Mouse (Mus musculus) large intestine, adult 2 months (tissue): ENCODE results near the gene Vasp. TPM values are rescaled to one million over a fixed set of nuclear protein-coding genes. Genes with fewer than 3 reads are reported as not detected.

ENCODE experiments used
- DNase-seq: peaks from one replicate; pipeline ENCODE4 v3.0.0-alpha.2; 2012; ENCODE audit warnings: low read depth, low spot score
- WGBS: fragments of 180-500 bp; shearing (Covaris S2); methylation state at CpG from one replicate; pipeline ENCODE4 v1.1.7; 2018; 5-methylcytosine and 5-hydroxymethylcytosine counted together
- polyA plus RNA-seq: library from polyadenylated mRNA; depleted of rRNA; stranded (reverse); fragments of >200 nt; gene quantifications from 2 replicates; pipeline ENCODE4 v1.2.3, GENCODE M21; 2012; rRNA removed

The Vasp gene
- 241 and 341 TPM in 2 replicates for polyA plus RNA-seq

DNA sequence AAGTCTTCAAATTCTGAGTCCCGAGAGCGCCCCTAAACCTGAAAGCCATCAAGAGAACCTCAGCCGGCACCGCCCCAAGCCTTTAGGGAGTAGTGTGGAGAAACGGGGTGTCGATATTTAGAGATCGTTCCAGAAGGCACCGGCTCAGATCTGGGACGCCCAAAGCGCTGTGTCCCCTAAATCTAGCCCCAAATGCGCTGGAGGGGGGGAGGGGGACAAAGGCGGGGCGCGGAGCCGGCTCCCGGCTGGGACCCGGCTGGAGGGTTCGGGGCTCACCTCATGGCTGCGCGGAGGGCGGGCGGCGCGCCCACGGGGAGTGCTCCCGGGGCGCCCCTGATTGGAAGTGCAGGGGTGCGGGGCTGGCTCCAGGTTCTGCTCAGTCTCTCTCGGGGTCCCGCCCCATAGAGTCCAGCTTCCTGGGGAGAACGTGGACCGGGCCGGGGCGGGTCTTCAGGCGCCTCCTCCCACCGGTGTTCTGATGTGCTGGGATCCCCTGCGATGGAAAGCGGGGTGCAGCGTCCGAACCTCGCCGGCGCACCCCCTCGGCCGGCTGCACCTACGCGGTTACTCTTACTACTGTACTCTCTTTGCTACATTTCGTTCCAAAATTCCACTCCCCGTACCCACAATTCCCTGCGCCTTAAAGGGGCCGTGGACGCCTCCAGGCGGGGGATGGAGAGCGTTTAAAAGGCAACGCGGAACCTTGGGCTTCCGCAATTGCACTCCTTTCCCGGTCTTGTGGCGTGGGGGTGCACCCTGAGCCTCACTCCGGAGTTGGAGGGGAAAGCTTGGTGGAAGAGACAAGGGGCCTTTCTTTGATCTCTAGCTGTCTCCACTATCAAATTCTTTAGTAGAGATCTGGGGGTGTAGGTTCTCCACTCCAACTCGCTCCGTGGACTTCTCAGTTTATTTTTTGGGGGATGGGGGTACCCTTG, at the start of gene Vasp:
TSS of gene Vasp (minus strand) at position 580 of the 935 bp plus-strand sequence.
- WGBS: under 1% methylated on average over 61 of the region's 62 CpGs
- DNase-seq: no peak

DNA sequence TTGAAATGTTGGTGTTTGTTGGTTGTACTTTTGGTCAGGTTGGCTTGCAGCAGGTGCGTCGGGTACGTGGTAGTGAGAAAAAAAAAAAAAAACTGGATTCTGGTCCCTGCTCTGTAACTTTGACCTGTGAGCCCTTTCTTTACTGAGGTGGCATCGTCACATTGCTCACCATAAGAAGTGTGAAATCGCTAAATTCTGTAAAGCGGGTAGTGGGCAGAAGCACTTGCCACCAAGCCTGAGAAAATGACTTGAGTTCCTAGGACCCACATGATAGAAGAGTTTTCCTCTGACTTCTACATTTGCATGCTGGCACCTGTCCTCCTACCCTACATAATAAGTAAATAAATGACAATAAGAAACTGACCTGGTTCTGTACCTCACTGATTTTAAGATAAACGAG, 49.0 kb upstream of the Vasp start:
- WGBS: 27% methylated on average over 7 of the region's 7 CpGs

DNA sequence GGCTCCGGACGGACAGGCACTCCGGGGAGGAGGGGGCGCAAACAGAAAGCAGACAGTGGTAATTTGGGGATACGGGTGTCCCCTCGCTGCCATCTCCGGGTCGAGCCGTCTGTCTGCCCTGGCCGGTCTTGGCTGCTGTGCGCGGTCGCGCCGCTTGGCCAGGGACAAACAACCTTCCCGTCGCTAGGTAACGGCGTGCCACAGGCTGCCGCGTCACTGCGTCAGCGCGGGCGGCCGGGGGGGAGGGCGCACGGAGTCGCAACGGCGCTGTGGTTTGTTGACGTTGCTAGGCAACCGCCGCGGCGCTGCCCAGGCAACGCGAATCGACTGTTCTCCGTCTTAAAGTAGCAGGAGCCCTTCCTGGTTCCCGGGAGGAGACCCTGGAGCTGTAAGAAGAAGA, 48.3 kb upstream of the Vasp start:
- under 1% methylated on average over 41 of the region's 41 CpGs for WGBS
- DNase-seq: peak; percentile 92

More for the DNA sequence above, 49.0 kb upstream of the Vasp start:
- no peak for DNase-seq

DNA sequence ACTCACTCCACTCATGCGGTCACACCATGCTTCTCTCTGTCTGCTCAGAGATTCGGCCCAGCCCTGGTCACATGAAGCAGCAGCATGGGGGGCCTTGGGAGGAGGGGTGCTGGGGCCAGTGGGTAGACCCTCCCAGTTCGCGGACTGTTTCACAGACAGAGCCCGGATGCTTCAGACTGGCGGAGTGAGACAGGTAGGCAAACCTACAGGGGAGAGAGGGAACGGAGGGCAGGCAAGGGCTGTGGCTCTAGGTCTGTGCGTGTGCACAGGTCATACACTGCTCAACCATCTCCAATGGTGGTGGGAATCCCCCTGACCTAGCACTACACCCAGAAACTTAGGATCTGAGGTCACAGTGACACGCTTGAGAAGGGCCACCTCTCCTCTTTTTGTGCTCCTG, 47.8 kb upstream of the Vasp start:
- WGBS: 22% methylated on average over 9 of the region's 9 CpGs
- no peak for DNase-seq

DNA sequence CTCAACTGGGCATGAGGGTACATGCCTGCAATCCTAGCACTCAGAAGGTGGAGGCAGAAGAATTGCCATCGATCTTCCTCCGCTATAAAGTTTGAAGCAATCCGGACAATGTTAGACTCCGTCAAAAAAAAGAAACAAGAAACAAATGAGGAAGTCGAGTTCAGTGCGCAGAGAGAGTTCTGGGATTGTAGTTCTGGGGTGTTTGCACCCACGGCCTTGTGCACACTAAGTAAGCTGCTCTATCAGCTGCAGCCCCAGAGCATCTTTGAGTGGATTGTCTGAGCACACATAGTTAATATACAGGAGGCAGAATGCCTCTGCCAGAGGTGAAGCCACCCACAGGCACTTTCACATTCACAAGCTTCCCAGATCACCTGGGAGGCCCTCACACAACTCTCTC, 47.1 kb upstream of the Vasp start:
- no peak for DNase-seq
- WGBS: 83% methylated on average over 7 of the region's 7 CpGs

DNA sequence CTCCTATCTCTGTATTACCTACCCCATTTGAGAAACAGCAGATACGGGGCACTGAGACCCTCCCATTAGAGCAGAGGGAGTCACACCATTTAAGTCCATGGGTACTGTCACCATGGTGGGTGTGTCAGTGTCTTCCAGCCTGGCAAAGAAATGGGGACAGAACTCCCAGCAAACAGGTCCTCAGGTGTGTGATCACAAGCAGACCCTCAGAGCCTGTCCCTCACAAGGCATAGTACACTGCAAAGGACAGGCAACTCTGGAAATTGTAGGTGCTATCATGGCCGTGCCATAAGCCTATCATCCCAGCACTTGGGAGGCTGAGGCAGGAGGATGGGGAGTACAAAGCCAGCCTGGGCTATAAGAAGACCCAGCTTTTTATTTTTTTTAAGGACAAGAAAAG, 46.6 kb upstream of the Vasp start:
- 79% methylated on average over 2 of the region's 2 CpGs for WGBS
- no peak for DNase-seq

DNA sequence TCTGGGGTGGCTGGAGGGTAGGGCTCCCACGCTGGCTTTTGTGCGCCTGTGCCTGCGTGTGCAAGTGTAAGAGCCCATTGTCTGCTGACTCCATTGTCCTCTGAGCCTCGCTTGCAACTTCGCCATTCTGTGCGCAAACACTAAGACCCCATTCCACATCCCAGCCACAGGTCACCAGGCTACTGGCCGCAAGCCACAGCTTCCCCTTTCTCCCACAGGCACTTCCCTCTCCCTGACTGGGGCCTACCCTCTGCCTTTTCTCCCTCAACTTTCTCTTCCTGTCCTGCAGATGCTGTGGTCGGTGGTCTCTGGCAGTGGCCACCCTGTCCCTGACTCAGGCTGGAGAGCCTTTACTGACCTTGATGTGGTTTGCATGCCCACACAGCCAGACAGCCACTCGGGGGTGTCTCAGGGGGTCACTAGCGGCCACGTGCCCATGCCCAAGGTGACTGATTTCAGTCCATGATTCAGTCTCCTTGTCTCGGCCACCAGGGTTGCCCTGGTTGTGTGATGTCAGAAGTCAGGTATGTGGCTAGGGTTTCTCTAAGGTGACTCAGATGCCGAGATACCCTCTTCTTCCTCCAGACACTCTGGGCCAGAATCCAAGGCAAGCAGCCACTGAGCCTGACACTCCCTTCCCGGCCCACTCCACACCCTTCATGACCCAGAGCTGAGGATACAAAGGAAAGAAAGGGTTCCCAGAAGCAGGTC, 45.0 kb upstream of the Vasp start:
- DNase-seq: peak; percentile 60
- WGBS: 48% methylated on average over 14 of the region's 14 CpGs

DNA sequence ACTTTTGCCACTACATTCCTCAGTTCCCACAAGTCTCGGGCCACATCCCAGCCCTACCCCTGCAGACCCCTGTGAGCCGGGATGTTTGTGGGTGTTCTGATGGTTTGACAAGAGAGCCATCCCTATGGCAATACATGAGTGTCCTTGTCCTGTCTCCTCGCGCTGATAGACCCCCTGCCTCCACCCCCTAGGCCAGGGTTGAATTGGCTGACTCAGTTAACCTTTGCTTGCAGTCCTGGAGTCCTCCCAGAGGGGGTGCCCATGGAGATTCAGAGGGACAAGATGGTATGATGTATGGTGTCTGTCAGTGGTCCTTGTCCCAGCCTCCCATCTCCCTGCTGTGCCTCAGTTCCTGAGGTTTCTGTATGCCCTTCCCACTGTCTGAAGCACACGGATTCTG, 42.4 kb upstream of the Vasp start:
- 53% methylated on average over 5 of the region's 5 CpGs for WGBS

DNA sequence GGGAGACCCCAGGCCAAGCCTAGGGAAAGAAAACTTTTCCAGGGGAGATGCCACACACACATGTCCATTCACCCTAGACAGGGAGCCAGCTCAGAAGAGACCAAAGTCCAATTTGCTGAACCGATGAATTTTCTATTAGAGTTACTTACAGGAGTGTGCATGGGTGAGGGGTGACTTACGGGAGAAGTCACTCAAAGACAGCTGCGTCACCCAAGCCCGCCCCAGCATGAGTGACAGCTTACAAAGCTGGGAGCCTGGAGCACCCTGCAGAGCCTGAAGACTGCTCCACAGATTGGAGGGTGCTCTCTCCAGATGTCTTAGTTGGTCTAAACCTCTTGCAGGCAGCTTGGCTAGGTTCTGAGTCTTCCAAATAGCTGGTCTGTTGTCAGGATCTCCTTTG, 40.4 kb upstream of the Vasp start:
- 34% methylated on average over 4 of the region's 4 CpGs for WGBS
- DNase-seq: no peak

More for the DNA sequence above, 42.4 kb upstream of the Vasp start:
- no peak for DNase-seq

DNA sequence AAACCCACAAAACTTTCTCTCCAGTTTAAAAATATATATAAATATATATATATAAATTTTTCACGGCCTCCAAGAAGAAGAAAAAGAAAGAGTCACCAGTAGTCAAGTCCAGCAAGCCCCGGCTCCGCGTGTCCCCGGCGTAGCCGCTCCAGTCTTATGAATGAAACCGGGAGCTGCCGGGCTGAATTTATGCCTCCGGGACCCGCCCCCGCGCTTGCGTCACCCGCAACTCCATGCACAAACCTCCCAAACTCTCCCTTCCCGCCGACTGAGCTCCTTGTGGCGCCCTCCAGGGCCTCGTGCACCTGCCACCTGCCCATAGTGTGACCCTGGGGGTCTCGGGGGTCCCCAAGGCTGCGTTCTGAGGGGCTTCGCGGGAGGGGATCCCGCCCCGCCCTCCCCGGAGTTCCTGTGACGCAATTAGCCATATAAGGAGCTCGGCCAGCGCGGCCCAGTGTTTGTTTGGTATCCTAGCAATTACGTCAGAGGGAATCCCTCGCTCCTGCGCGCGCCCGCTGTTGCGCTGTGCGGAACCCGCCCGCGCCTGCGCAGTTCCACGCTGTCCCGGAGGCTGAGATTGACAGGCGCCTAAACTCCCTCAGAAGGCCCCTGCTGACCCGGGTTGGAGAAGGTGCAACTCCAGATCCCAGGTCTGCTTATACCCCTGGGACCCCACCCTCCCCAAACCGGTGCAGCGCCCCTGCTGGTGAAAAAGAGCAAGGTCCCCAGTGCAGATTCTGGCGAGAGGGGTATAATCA, 38.4 kb upstream of the Vasp start, which contains the start of gene Fosb:
TSS of gene Fosb (minus strand) at position 168 of the 758 bp plus-strand sequence.
- DNase-seq: peak; percentile 77
- 1% methylated on average over 49 of the region's 49 CpGs for WGBS

DNA sequence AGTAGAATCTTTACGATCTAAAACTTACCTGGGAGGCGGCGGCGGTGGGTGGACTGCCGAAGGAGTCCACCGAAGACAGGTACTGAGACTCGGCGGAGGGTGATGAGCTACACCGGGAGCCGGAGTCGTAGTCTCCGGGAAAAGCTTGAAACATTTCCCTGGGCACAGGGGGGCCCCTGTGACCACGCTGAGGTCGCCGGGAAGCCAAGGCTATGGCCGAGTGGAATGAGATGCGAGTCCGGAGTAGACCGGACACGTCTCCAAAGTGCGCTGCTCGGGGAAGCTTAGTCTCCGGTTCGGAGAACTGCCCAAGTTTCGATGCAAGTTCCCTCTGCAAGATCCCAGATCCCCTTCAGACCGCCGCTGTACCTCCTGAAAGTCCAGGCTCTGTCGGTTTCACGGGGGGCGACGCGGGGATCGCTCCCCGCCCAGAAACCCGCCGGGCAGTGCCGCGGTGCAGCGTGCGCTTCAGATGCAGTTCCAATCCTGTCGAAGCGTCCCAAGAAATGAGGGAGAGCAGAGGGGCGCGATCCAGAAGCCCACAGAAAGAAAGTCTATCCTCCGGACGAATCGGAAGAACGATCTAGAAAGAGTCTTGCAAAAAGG, 37.8 kb upstream of the Vasp start:
- no peak for DNase-seq
- under 1% methylated on average over 48 of the region's 48 CpGs for WGBS

DNA sequence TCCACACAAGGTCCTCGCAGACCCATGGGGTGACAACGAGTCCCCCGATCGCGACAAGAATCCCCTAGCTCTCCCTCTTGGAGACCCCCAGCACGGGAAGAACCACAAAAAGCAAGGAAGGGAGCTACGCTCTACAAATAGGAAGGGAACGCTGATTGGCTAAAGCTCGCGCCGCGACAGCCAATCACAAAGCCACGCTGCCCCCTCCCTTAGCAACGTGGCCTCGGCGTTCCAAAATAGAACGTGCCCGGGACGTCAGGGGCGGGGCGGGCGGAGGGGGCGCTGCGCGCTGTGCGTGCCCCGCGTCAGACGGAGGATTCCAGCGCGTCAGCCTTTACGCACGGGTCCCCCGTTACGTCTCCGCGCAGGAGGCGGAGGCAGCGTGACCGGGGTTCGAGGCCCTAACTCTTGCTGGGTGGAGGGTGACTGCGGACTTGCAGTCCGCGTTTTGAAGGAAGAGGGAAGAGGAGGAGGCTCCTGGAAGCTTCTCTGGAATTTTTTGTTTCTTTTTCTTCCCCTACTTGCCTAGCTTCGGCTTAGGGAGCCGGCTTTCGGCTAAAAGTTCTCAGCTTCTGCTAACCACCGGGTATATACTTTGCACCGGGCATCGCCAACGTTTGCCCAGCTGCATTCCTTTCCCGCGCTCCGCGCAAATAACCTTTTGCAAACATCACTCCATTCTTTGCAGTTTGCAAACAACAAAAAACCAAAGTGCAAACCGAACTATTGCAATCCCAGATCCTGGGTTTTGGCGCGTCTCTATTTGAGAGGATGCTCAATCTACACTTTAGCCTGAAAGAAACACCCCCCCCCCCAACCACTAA, 37.0 kb upstream of the Vasp start:
- WGBS: under 1% methylated on average over 58 of the region's 58 CpGs
- DNase-seq: peak; percentile 85

DNA sequence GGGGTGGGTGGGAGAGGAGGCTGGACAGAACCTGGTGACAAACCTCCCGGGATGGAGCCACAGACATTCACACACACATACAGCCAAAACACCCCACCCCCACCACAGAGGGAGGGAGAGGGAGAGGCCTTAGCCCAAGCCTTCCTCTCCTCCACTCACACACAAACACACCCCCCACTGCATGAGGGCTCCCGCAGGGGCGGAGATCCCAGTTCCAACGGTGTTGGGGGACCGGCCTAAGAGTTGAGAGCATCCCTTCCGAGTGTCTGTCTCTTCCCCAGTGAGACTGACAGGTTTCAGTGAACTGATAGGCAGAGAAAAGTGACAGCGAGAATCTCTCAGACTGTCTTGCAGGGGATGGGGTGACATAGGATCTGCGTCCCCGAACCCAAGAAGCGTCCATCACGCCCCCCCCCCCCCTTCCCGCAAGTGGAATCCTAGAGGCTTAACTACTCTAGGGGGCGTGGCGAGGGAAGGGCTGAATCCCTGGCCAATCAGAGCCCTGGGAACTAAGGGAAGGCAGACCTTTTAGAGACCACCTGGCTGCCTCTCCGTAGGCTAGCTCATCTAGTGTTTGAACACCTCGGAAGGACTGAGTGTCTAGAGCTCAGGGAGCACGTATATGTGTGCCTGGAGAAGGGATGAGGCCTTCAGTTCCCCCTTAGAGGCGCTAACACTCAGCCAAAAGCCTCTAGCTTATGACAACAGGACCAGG, 36.3 kb upstream of the Vasp start:
- 2% methylated on average over 18 of the region's 18 CpGs for WGBS
- DNase-seq: peak; percentile 50

DNA sequence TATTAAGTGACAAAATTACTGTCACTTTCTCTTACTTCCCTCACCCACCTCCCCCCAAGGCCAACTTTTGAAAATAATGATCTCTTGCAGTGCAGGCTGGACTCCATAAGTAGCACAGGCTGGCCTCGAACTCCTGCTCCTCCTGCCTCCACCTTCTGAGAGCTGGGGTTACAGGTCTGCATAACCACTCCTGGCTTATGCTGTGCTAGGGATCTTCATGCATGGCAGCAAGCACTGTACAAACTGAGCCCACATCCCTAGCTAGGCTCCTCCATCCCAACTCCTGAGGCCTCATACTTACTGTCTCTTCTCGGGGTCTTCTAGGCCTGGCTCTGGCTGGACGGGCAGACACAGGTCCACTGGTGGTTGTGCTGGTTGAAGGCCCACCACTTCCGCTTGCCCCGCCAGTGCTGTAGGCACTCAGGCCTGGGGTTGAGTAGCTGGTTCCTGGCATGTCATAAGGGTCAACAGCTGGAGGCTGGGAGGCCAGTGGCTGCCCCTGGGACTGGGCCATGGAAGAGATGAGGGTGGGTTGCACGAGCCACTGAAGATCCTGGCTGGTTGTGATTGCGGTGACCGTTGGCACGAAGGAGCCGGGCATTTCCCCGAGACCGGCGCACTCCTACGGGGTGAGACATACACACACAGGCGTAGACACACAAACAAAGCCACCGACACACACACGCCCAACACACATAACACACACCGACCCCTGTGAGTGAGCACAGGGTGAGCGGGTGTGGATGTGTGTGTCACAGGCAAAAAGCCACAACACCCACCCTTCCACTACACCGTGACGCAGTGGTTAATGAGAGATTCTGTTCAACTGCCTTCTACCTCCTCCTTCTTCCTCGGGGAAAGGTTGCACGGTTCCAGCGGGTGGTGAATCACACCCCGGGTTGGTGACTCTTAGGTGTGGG, 35.5 kb upstream of the Vasp start:
- WGBS: 71% methylated on average over 25 of the region's 25 CpGs

DNA sequence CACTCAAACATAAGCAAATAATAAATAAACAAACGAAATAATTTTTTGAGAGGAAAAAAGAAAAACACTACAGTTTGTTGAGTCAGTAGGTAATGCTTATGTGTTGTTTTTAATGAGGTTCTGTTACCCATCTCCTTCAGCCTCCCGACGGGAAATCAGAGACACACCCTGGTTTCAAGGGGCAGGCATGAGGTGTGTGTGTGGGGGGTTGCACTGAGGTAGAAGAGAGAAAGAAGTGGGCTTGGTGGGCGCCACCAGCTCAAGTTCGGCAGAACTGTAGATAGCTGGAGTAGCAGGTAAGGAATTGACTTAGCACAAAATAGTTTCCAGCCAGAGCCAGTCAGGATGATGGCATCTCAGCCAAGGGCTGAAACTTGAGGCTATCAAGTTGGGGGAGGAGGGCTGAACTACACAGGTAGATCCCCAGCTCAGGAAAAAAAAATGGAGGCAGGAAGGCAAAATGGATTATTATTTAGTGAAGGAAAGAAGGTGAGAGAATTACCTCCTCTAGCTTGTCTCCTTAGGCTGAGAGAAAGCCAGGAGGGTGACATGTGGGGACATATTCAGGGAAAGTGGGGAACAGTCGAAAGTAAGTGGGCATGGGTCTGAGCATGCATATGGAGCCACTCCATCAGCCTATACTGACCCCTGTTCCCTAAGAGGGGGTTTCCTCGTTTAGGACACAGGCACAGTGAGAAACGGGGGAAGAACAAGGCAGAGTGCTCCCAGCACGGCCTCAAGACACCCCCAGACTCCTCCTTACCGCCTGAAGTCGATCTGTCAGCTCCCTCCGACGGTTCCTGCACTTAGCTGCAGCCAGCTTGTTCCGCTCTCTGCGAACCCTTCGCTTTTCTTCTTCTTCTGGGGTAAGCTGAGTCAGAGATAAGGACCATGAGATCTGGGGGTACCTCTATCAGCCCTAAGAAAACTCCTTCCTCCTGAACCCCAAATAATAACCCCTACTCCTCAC, 34.5 kb upstream of the Vasp start:
- DNase-seq: no peak
- 62% methylated on average over 16 of the region's 16 CpGs for WGBS

More for the DNA sequence above, 35.5 kb upstream of the Vasp start:
- no peak for DNase-seq

DNA sequence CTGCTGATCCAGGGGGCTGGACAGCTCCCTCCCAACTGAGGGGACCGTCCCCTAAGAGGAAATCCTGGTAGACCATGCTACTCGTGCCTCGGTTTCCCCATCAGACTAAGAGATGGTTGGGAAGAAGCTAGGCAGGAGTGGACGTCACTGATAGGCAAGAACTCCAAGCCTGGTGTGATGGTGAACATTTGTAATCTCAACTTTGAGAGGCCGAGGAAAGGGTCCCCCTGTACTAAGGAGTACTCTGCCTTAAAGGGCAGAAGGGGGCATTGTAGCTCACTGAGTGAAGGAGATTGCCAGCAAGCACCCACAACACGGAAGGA, 33.8 kb upstream of the Vasp start:
- DNase-seq: no peak
- WGBS: 28% methylated on average over 6 of the region's 6 CpGs
